Mouse (Mus musculus) testis, adult 2 months (tissue): Measurements from ENCODE around the gene Eda.

Experiments
- CTCF ChIP-seq: fragments of 200-500 bp; IDR thresholded peaks from 2 replicates; pipeline ENCODE4 v1.5.1; 2012; ENCODE audit warnings: low read depth, mild to moderate bottlenecking, inconsistent platforms, low read length, moderate library complexity; ENCODE audit not compliant: control insufficient read depth, insufficient read depth, insufficient replicate concordance
- POLR2A ChIP-seq: fragments of 200-500 bp; IDR thresholded peaks from 2 replicates; pipeline ENCODE4 v1.6.1; 2012; ENCODE audit warnings: low read depth, mild to moderate bottlenecking, inconsistent platforms, low read length, moderate library complexity; ENCODE audit not compliant: control insufficient read depth

GRCm38 (mm10) chrX:100401657-100402056 is 426.3 kb downstream of the Eda start:
- TF ChIP-seq CTCF: no peak
- TF ChIP-seq POLR2A: no peak
